Mouse (Mus musculus) urinary bladder, postnatal 36 days (tissue): Measurements from ENCODE around the gene Gtf2f2.

Experiments
- DNase-seq, 2 experiments: peaks; one replicate each; pipeline ENCODE4 v3.0.0; 2022; ENCODE audit warnings: low spot score in 2 of 2, mixed read lengths in 1 of 2

Gene Gtf2f2

GRCm38 (mm10) chr14:76010102-76011061 is at the start of gene Gtf2f2:
TSS of gene Gtf2f2 (minus strand) at chr14:76010865.
- DNase-seq: peak; percentile 93 to 96

GRCm38 (mm10) chr14:76059441-76059840 is 48.8 kb upstream of the Gtf2f2 start:
- DNase-seq: peak in 1 of 2 experiments; percentile 4

GRCm38 (mm10) chr14:76053726-76054125 is 43.1 kb upstream of the Gtf2f2 start:
- DNase-seq: no peak

GRCm38 (mm10) chr14:76051966-76052365 is 41.3 kb upstream of the Gtf2f2 start:
- no peak for DNase-seq

GRCm38 (mm10) chr14:76045767-76046166 is 35.1 kb upstream of the Gtf2f2 start:
- no peak for DNase-seq

- no peak for DNase-seq
Measured at GRCm38 (mm10) chr14:76044164-76044557, 33.5 kb upstream of the Gtf2f2 start.

GRCm38 (mm10) chr14:76043251-76044163 is 32.8 kb upstream of the Gtf2f2 start:
- no peak for DNase-seq

- DNase-seq: no peak
Measured at GRCm38 (mm10) chr14:76033221-76033637, 22.6 kb upstream of the Gtf2f2 start.

GRCm38 (mm10) chr14:76032671-76033136 is 22.0 kb upstream of the Gtf2f2 start:
- no peak for DNase-seq

GRCm38 (mm10) chr14:76031117-76031842 is 20.6 kb upstream of the Gtf2f2 start:
- peak in 1 of 2 experiments; percentile 23 for DNase-seq

GRCm38 (mm10) chr14:76024641-76025040 is 14.0 kb upstream of the Gtf2f2 start:
- DNase-seq: no peak

GRCm38 (mm10) chr14:76020927-76021719 is 10.5 kb upstream of the Gtf2f2 start:
- no peak for DNase-seq

GRCm38 (mm10) chr14:76020259-76020785 is 9.7 kb upstream of the Gtf2f2 start:
- no peak for DNase-seq

GRCm38 (mm10) chr14:76017785-76018490 is 7.3 kb upstream of the Gtf2f2 start:
- DNase-seq: no peak

GRCm38 (mm10) chr14:76014331-76014730 is 3.7 kb upstream of the Gtf2f2 start:
- DNase-seq: no peak

- DNase-seq: no peak
Measured at GRCm38 (mm10) chr14:76011062-76011457, 395 bp upstream of the Gtf2f2 start.

- no peak for DNase-seq
Measured at GRCm38 (mm10) chr14:76009185-76009584, 1.5 kb downstream of the Gtf2f2 start.

- no peak for DNase-seq
Measured at GRCm38 (mm10) chr14:76008174-76008573, 2.5 kb downstream of the Gtf2f2 start.

GRCm38 (mm10) chr14:76005011-76005410 is 5.7 kb downstream of the Gtf2f2 start:
- no peak for DNase-seq

GRCm38 (mm10) chr14:76001781-76002180 is 8.9 kb downstream of the Gtf2f2 start:
- DNase-seq: no peak
